Mouse (Mus musculus): ENCODE results near the gene Tyr. TPM values are rescaled to one million over a fixed set of nuclear protein-coding genes. Genes with fewer than 3 reads are reported as not detected.

Gene Tyr
- not detected in 2 replicates for polyA plus RNA-seq (2012; rRNA removed; ENCODE audit: low replicate concordance)

GRCm38 (mm10) chr7:87493412-87493811 lies at the start of gene Tyr:
Gene Tyr, minus strand, starts transcription at chr7:87493512.

Other genes starting within 250 kb of the Tyr start
- gene Nox4, start 247.4 kb downstream of the Tyr start, polyA plus RNA-seq (2012; rRNA removed; ENCODE audit: low replicate concordance) = 0.20 and 0.24 TPM in 2 replicates
- not detected in 2 replicates for gene Grm5, start 90.7 kb upstream of the Tyr start, polyA plus RNA-seq (2012; rRNA removed; ENCODE audit: low replicate concordance)

All from duodenum, adult 2 months (tissue).